Mouse (Mus musculus) adrenal gland, postnatal 25 days (tissue): ENCODE data around the gene Gpr15. TPM values are rescaled to one million over a fixed set of nuclear protein-coding genes. Genes with fewer than 3 reads are reported as not detected.
A peak's percentile ranks its signal among the peaks of the same experiment; 100 is the strongest.

Source experiments
- DNase-seq: peaks from one replicate; pipeline ENCODE4 v3.0.0; 2021; ENCODE audit warnings: mixed read lengths
- microRNA-seq, 2 experiments: library from miRNA; unstranded; fragments of <30 nt; microRNA quantifications; one replicate each; pipeline ENCODE4 v1.2.0; 2021
- total RNA-seq: library from RNA; stranded (reverse); gene quantifications from 2 replicates; pipeline ENCODE4 v1.2.3, GENCODE M21; 2021

The Gpr15 gene
- total RNA-seq, 1 experiment from 2014 or later: not detected

DNA sequence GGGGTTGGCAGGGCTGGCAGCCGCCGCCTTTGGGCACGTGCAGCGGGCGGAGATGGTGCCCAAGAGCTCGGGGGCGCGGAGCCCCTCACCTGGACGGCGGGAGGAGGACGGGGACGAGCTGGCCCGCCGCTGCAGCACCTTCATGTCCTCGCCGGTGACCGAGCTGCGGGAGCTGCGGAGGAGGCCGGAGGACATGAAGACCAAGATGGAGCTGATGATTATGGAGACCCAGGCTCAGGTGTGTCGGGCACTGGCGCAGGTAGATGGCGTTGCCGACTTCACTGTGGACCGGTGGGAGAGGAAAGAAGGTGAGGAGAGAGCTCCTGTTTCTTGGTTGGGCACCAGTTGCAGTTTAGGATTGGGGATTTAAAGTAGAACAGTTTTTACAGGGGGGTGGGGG, 48.2 kb downstream of the Gpr15 start:
- no peak for DNase-seq

DNA sequence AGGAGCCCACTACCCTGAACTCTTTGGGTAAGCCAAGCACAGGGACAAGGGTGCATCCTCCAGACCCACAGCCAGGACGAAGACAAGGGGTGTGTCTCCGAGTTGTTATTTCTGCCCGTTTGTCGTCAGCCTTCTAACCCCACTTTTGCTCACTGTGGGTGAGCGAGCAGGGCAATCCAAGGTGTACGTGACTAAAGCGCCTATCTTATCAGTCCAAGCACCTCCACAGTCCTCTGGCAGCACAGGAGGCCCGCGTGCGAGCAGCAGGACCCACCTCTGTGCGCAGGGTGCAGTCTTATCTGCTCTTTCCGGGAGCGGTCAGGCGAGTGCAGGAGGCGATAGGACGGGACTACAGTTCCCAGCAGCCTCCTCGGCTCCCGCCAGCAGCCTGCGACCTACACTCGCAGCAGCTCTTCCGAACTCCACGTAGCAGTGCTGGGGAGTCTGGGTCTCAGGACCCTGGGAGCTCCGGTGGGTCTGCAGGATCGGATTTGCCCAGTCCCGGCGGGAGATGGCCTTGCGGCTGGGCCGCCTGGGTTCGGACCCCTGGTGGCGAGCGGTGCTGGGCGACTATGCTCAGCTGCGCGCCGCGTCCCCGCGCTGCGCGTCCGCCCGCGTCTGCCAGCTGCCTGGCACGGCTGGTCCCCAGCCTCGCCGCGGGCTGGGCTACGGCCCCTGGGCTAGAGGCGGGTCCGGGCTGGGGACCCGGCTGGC, 48.8 kb downstream of the Gpr15 start, which contains the start of gene Cpox:
Cpox (plus strand) TSS at position 376 of the 714 bp plus-strand sequence.
- DNase-seq: peak; percentile 78

DNA sequence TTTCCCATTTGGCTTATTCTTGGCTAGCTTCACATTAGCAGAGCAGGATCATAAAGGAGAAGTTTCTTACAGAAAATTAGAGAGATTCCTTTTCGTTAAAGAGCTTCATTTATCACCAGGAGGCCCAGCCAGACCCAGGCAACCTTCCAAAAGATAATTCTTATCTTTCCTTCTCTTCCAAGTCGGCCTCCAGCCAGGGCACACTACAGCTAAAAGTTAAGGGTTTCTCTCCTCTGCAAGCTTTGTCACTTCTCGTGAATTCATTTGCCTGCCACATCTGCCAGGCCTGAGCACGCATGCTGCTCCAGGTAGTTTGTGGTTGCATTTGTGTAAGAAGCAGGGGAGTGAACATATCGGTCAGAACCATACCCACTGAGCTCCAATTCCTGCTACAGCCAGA, 49.6 kb downstream of the Gpr15 start:
- DNase-seq: no peak

DNA sequence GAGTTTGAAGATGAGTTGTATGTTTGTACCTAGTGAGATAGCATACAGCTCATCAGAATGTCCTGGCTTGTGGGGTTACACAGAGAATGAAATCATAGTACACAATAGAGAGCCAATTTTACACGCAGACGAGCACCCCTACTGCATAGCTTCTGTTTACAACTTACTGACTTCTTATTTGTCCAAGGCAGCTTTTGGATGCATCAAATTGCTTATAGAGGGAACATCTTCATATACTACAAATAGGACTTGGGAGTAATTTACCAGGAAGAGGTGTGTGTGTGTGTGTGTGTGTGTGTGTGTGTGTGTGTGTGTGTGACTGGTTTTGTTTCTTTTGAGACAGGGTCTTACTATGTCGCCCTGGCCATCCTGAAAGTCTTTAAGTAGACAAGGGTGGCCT, 50.3 kb downstream of the Gpr15 start:
- DNase-seq: no peak

Small RNA genes lying within 50 kb of the gene (microRNA-seq; reads per million reads assigned to microRNA genes)
- 0 reads per million in 2 experiments for gene Gm27564

Other genes with a start within 250 kb of the Gpr15 start
- gene St3gal6, start 194.8 kb downstream of the Gpr15 start, total RNA-seq: 22.6 and 24.6 TPM in 2 replicates
- gene Gm813, start 102.1 kb downstream of the Gpr15 start, total RNA-seq: not detected in 2 replicates
- gene E330017A01Rik, start 80.3 kb downstream of the Gpr15 start, total RNA-seq: not detected in 2 replicates
- 15.8 and 19.6 TPM in 2 replicates for gene Cpox, start 48.8 kb downstream of the Gpr15 start, total RNA-seq
- 59.3 and 65.5 TPM in 2 replicates for gene Cldnd1, start 8.8 kb upstream of the Gpr15 start, total RNA-seq
- gene Olfr172, start 44.1 kb upstream of the Gpr15 start, total RNA-seq: not detected in 2 replicates
- not detected in 2 replicates for gene Olfr173, start 81.2 kb upstream of the Gpr15 start, total RNA-seq
- gene Olfr175-ps1, start 107.7 kb upstream of the Gpr15 start, total RNA-seq: not detected in 2 replicates
- gene Olfr177, start 155.7 kb upstream of the Gpr15 start, total RNA-seq: not detected in 2 replicates
- gene Olfr178, start 173.0 kb upstream of the Gpr15 start, total RNA-seq: not detected in 2 replicates
- not detected in 2 replicates for gene Olfr181, start 209.7 kb upstream of the Gpr15 start, total RNA-seq
- not detected in 2 replicates for gene Olfr180, start 210.3 kb upstream of the Gpr15 start, total RNA-seq